Mouse (Mus musculus): Measurements from ENCODE around the gene Tmem52b. TPM values are rescaled to one million over a fixed set of nuclear protein-coding genes. Genes with fewer than 3 reads are reported as not detected.
A peak's percentile ranks its signal among the peaks of the same experiment; 100 is the strongest.

Tmem52b gene
- polyA plus RNA-seq, 1 experiment from 2014 or later = 0.24 TPM

GRCm38 (mm10) chr6:129527416-129527815, 15.1 kb downstream of the Tmem52b start:
- no peak overlapping the region for H3K27ac ChIP-seq
- H3K4me3 ChIP-seq (replicated peaks; ENCODE audit: low read length) = no peak overlapping the region
- 91% methylated on average over 2 of the region's 2 CpGs for WGBS
- no peaks in the 10 kb centered on the region for H3K36me3 ChIP-seq (replicated peaks; ENCODE audit: control insufficient read depth, insufficient read depth)
- H3K9ac ChIP-seq = no peak overlapping the region
- H3K9me3 ChIP-seq (ENCODE audit: control insufficient read depth, low read length) = no peaks in the 10 kb centered on the region
- no peaks in the 10 kb centered on the region; the same call in 1 of the 2 replicates for H3K4me1 ChIP-seq (replicated peaks; ENCODE audit: control insufficient read depth, insufficient read depth, low read length)
- no peak for ATAC-seq (ENCODE audit: low FRiP score)
- DNase-seq (ENCODE audit: low spot score) = no peak
- H3K4me2 ChIP-seq (replicated peaks) = no peak overlapping the region
- no peaks in the 10 kb centered on the region for H3K27me3 ChIP-seq (ENCODE audit: control insufficient read depth, insufficient read depth, low read length)

GRCm38 (mm10) chr6:129529605-129530004, 17.2 kb downstream of the Tmem52b start:
- no peaks in the 10 kb centered on the region for H3K9me3 ChIP-seq (ENCODE audit: control insufficient read depth, low read length)
- ATAC-seq (ENCODE audit: low FRiP score) (no peak), DNase-seq (ENCODE audit: low spot score) (no peak)
- 85% methylated on average over 1 of the region's 1 CpGs for WGBS
- H3K36me3 ChIP-seq (replicated peaks; ENCODE audit: control insufficient read depth, insufficient read depth) = no peaks in the 10 kb centered on the region
- H3K4me2 ChIP-seq (replicated peaks) = no peak overlapping the region
- H3K4me3 ChIP-seq (replicated peaks; ENCODE audit: low read length) = no peak overlapping the region
- no peaks in the 10 kb centered on the region for H3K27me3 ChIP-seq (ENCODE audit: control insufficient read depth, insufficient read depth, low read length)
- H3K4me1 ChIP-seq (replicated peaks; ENCODE audit: control insufficient read depth, insufficient read depth, low read length) = peaks cover under 1% of the 10 kb centered on the region
- H3K9ac ChIP-seq = no peak overlapping the region
- no peak overlapping the region for H3K27ac ChIP-seq

- H3K4me1 ChIP-seq (replicated peaks; ENCODE audit: control insufficient read depth, insufficient read depth, low read length) = peaks cover 7% of the 10 kb centered on the region
- no peak overlapping the region for H3K4me3 ChIP-seq (replicated peaks; ENCODE audit: low read length)
- H3K27ac ChIP-seq = no peak overlapping the region
- no peaks in the 10 kb centered on the region for H3K9me3 ChIP-seq (ENCODE audit: control insufficient read depth, low read length)
- H3K36me3 ChIP-seq (replicated peaks; ENCODE audit: control insufficient read depth, insufficient read depth) = no peaks in the 10 kb centered on the region
- ATAC-seq (ENCODE audit: low FRiP score) (no peak), DNase-seq (ENCODE audit: low spot score) (no peak)
- no peak overlapping the region for H3K9ac ChIP-seq
- H3K27me3 ChIP-seq (ENCODE audit: control insufficient read depth, insufficient read depth, low read length) = no peaks in the 10 kb centered on the region
- no peak overlapping the region for H3K4me2 ChIP-seq (replicated peaks)
Observed at GRCm38 (mm10) chr6:129530261-129530660, 17.9 kb downstream of the Tmem52b start.

GRCm38 (mm10) chr6:129532556-129532941, 20.2 kb downstream of the Tmem52b start:
- H3K9ac ChIP-seq = peak overlapping the region; percentile 95
- H3K36me3 ChIP-seq (replicated peaks; ENCODE audit: control insufficient read depth, insufficient read depth) = peaks cover 4% of the 10 kb centered on the region
- DNase-seq (ENCODE audit: low spot score) (peak; percentile 71), ATAC-seq (ENCODE audit: low FRiP score) (peak; percentile 34)
- WGBS = 32% methylated on average over 7 of the region's 7 CpGs
- H3K27ac ChIP-seq = peak overlapping the region; percentile 94
- H3K4me2 ChIP-seq (replicated peaks) = peak overlapping the region; percentile 75
- H3K4me1 ChIP-seq (replicated peaks; ENCODE audit: control insufficient read depth, insufficient read depth, low read length) = peaks cover 24% of the 10 kb centered on the region
- peak overlapping the region; percentile 94 for H3K4me3 ChIP-seq (replicated peaks; ENCODE audit: low read length)
- no peaks in the 10 kb centered on the region for H3K9me3 ChIP-seq (ENCODE audit: control insufficient read depth, low read length)
- no peaks in the 10 kb centered on the region for H3K27me3 ChIP-seq (ENCODE audit: control insufficient read depth, insufficient read depth, low read length)

GRCm38 (mm10) chr6:129532942-129533860, 20.8 kb downstream of the Tmem52b start, which contains the start of gene Gabarapl1:
Gene Gabarapl1, plus strand, starts transcription at chr6:129533160.
- H3K4me3 ChIP-seq (replicated peaks; ENCODE audit: low read length) = peak within 1 kb of the TSS; percentile 94
- ATAC-seq (ENCODE audit: low FRiP score) = peak; percentile 86
- peak within 1 kb of the TSS; percentile 75 for H3K4me2 ChIP-seq (replicated peaks)
- peak within 1 kb of the TSS; percentile 95 for H3K9ac ChIP-seq
- H3K36me3 ChIP-seq (replicated peaks; ENCODE audit: control insufficient read depth, insufficient read depth) = peaks cover 10% of the 10 kb centered on the region
- no peaks in the 10 kb centered on the region for H3K9me3 ChIP-seq (ENCODE audit: control insufficient read depth, low read length)
- no peaks in the 10 kb centered on the region for H3K27me3 ChIP-seq (ENCODE audit: control insufficient read depth, insufficient read depth, low read length)
- H3K4me1 ChIP-seq (replicated peaks; ENCODE audit: control insufficient read depth, insufficient read depth, low read length) = peaks cover 24% of the 10 kb centered on the region
- peak within 1 kb of the TSS; percentile 94 for H3K27ac ChIP-seq
- WGBS = under 1% methylated on average over 55 of the region's 55 CpGs
- peak; percentile 88 for DNase-seq (ENCODE audit: low spot score)

- no peaks in the 10 kb centered on the region for H3K27me3 ChIP-seq (ENCODE audit: control insufficient read depth, insufficient read depth, low read length)
- no peaks in the 10 kb centered on the region for H3K9me3 ChIP-seq (ENCODE audit: control insufficient read depth, low read length)
- WGBS = 8% methylated on average over 9 of the region's 9 CpGs
- DNase-seq (ENCODE audit: low spot score) (peak; percentile 69), ATAC-seq (ENCODE audit: low FRiP score) (peak; percentile 47)
- peak overlapping the region; percentile 95 for H3K9ac ChIP-seq
- peak overlapping the region; percentile 94 for H3K27ac ChIP-seq
- peak overlapping the region; percentile 75 for H3K4me2 ChIP-seq (replicated peaks)
- peaks cover 24% of the 10 kb centered on the region for H3K4me1 ChIP-seq (replicated peaks; ENCODE audit: control insufficient read depth, insufficient read depth, low read length)
- H3K36me3 ChIP-seq (replicated peaks; ENCODE audit: control insufficient read depth, insufficient read depth) = peaks cover 19% of the 10 kb centered on the region
- H3K4me3 ChIP-seq (replicated peaks; ENCODE audit: low read length) = peak overlapping the region; percentile 94
Observed at GRCm38 (mm10) chr6:129534057-129534456, 21.7 kb downstream of the Tmem52b start.

GRCm38 (mm10) chr6:129534627-129535190, 22.4 kb downstream of the Tmem52b start:
- peak; percentile 19; the same call in 1 of the 2 replicates for ATAC-seq (ENCODE audit: low FRiP score)
- Histone ChIP-seq H3K27ac (peak overlapping the region; percentile 94), H3K9ac (peak overlapping the region; percentile 95), H3K4me2 (replicated peaks) (peak overlapping the region; percentile 75), H3K27me3 (ENCODE audit: control insufficient read depth, insufficient read depth, low read length) (no peaks in the 10 kb centered on the region), H3K4me3 (replicated peaks; ENCODE audit: low read length) (peak overlapping the region; percentile 94), H3K9me3 (ENCODE audit: control insufficient read depth, low read length) (no peaks in the 10 kb centered on the region), H3K4me1 (replicated peaks; ENCODE audit: control insufficient read depth, insufficient read depth, low read length) (peaks cover 24% of the 10 kb centered on the region), H3K36me3 (replicated peaks; ENCODE audit: control insufficient read depth, insufficient read depth) (peaks cover 25% of the 10 kb centered on the region)
- DNase-seq (ENCODE audit: low spot score) = no peak
- WGBS = 49% methylated on average over 4 of the region's 4 CpGs

GRCm38 (mm10) chr6:129535723-129536122, 23.4 kb downstream of the Tmem52b start:
- Histone ChIP-seq H3K4me2 (replicated peaks) (peak overlapping the region; percentile 75), H3K4me1 (replicated peaks; ENCODE audit: control insufficient read depth, insufficient read depth, low read length) (peaks cover 24% of the 10 kb centered on the region), H3K27ac (no peak overlapping the region), H3K4me3 (replicated peaks; ENCODE audit: low read length) (peak overlapping the region; percentile 94; the same call in 1 of the 2 replicates), H3K36me3 (replicated peaks; ENCODE audit: control insufficient read depth, insufficient read depth) (peaks cover 35% of the 10 kb centered on the region), H3K9ac (no peak overlapping the region), H3K27me3 (ENCODE audit: control insufficient read depth, insufficient read depth, low read length) (no peaks in the 10 kb centered on the region), H3K9me3 (ENCODE audit: control insufficient read depth, low read length) (no peaks in the 10 kb centered on the region)
- 82% methylated on average over 4 of the region's 4 CpGs for WGBS
- ATAC-seq (ENCODE audit: low FRiP score) = no peak
- DNase-seq (ENCODE audit: low spot score) = no peak

- Histone ChIP-seq H3K4me2 (replicated peaks) (no peak overlapping the region), H3K9ac (no peak overlapping the region), H3K4me3 (replicated peaks; ENCODE audit: low read length) (no peak overlapping the region), H3K36me3 (replicated peaks; ENCODE audit: control insufficient read depth, insufficient read depth) (peaks cover 60% of the 10 kb centered on the region), H3K4me1 (replicated peaks; ENCODE audit: control insufficient read depth, insufficient read depth, low read length) (peaks cover 24% of the 10 kb centered on the region), H3K27me3 (ENCODE audit: control insufficient read depth, insufficient read depth, low read length) (no peaks in the 10 kb centered on the region), H3K27ac (no peak overlapping the region), H3K9me3 (ENCODE audit: control insufficient read depth, low read length) (no peaks in the 10 kb centered on the region)
- DNase-seq (ENCODE audit: low spot score) (no peak), ATAC-seq (ENCODE audit: low FRiP score) (no peak)
- 95% methylated on average over 6 of the region's 6 CpGs for WGBS
Observed at GRCm38 (mm10) chr6:129538555-129538954, 26.2 kb downstream of the Tmem52b start.
